Comparison of ENCODE assay signal across 8 mouse cellular contexts in genomic region chr10:117709930-117710603, GRCm38 (mm10). TPM values are rescaled to one million over a fixed set of nuclear protein-coding genes. Genes with fewer than 3 reads are reported as not detected.
DNase-seq lines count a peak whose midpoint lies in the region; ATAC-seq lines count a peak whose summit lies in the region.

No protein-coding gene starts in this region.

- H3K9ac ChIP-seq in hindbrain, embryonic 14.5 days, result peak overlapping the region; percentile 100

- peaks cover 13% of the 10 kb centered on the region for H3K4me1 ChIP-seq in hindbrain, embryonic 14.5 days (replicated peaks; ENCODE audit: control insufficient read depth, insufficient read depth, low read length)

- 1% methylated on average over 59 of the region's 71 CpGs for WGBS in hindbrain, embryonic 14.5 days
- WGBS in macrophage (ENCODE audit: missing documents), result 2% methylated on average over 49 of the region's 71 CpGs

- H3K9me3 ChIP-seq in hindbrain, embryonic 14.5 days (ENCODE audit: control insufficient read depth, low read length), result no peaks in the 10 kb centered on the region

- peak; percentile 72 for ATAC-seq in hindbrain, embryonic 14.5 days (ENCODE audit: low FRiP score)

- H3K79me2 ChIP-seq in macrophage (ENCODE audit: inconsistent target), result peaks cover 49% of the 10 kb centered on the region

- DNase-seq in NIH3T3 (ENCODE audit: low read depth), result peak; percentile 86
- DNase-seq in cerebellum, postnatal 14 days, result peak; percentile 84 to 86
- DNase-seq in frontal cortex, postnatal 25 days (ENCODE audit: low spot score in 2 of 2), result peak; percentile 55 to 57
- peak; percentile 81 for DNase-seq in hindbrain, embryonic 14.5 days (ENCODE audit: low spot score)
- DNase-seq in left cerebral cortex, adult 18-20 months (ENCODE audit: low spot score in 2 of 2), result peak; percentile 45 to 65
- DNase-seq in retina, postnatal 7 days (ENCODE audit: low read depth, low spot score), result peak; percentile 72
- peak; percentile 86 for DNase-seq in urinary bladder, adult 2 months (ENCODE audit: low spot score)

- H3K36me3 ChIP-seq in hindbrain, embryonic 14.5 days (replicated peaks; ENCODE audit: control insufficient read depth, insufficient read depth), result peaks cover 29% of the 10 kb centered on the region
- peaks cover 15% of the 10 kb centered on the region for H3K36me3 ChIP-seq in macrophage (ENCODE audit: inconsistent target)

- peak overlapping the region; percentile 81 for H3K4me2 ChIP-seq in hindbrain, embryonic 14.5 days (replicated peaks)

- H3K27ac ChIP-seq in hindbrain, embryonic 14.5 days, result peak overlapping the region; percentile 100
- H3K27ac ChIP-seq in macrophage, result peak overlapping the region; percentile 81

- no peaks in the 10 kb centered on the region for H3K27me3 ChIP-seq in hindbrain, embryonic 14.5 days (ENCODE audit: control insufficient read depth, insufficient read depth, low read length)

- peak overlapping the region; percentile 96 for H3K4me3 ChIP-seq in hindbrain, embryonic 14.5 days (replicated peaks; ENCODE audit: low read length)
- H3K4me3 ChIP-seq in macrophage (ENCODE audit: inconsistent target), result peak overlapping the region; percentile 88

RNA-seq across cellular contexts. Expression of gene Mdm2, which starts 0.5 kb away (rescaled TPM):
- 47.2 and 48.4 TPM in 2 replicates for polyA plus RNA-seq in hindbrain, embryonic 14.5 days (2014; fragmentation: Nextera tagmentation; extraction: Ambion mirVana)
- total RNA-seq in left cerebral cortex, adult 18-20 months (2021), result 10 to 100 TPM; 53.5 to 56.2 TPM
- 1,000 to 10,000 TPM in 12 of 26 experiments, 100 to 1,000 TPM in 14; 488 to 3,376 (median 837) TPM for total RNA-seq in macrophage (2018; cell fraction: chromatin; rRNA removed)
- total RNA-seq in macrophage (2018; cell fraction: cytosol; rRNA removed), result 100 to 1,000 TPM in 16 of 26 experiments, 10 to 100 TPM in 10; 72.5 to 455 (median 128) TPM
- 1,000 to 10,000 TPM in 7 of 26 experiments, 100 to 1,000 TPM in 19; 303 to 1,681 (median 684) TPM for total RNA-seq in macrophage (2018; cell fraction: nucleus; rRNA removed)
- polyA plus RNA-seq in macrophage (2018), result 68.8 to 97.8 TPM (median 84.1 TPM) in 3 replicates
- 65.3 and 70.2 TPM in 2 replicates for polyA plus RNA-seq in urinary bladder, adult 2 months (2012; rRNA removed)

RNA-seq across cellular contexts. Expression of gene Slc35e3, which starts 36.1 kb away (rescaled TPM):
- 24.8 and 28.9 TPM in 2 replicates for polyA plus RNA-seq in hindbrain, embryonic 14.5 days (2014; fragmentation: Nextera tagmentation; extraction: Ambion mirVana)
- 10 to 100 TPM; 29.9 to 30.8 TPM for total RNA-seq in left cerebral cortex, adult 18-20 months (2021)
- 10 to 100 TPM in 9 of 26 experiments, 1 to 10 TPM in 17; 5.3 to 16.2 (median 8.5) TPM for total RNA-seq in macrophage (2018; cell fraction: chromatin; rRNA removed)
- total RNA-seq in macrophage (2018; cell fraction: cytosol; rRNA removed), result 10 to 100 TPM in 7 of 26 experiments, 1 to 10 TPM in 19; 6.6 to 12.5 (median 8.7) TPM
- 10 to 100 TPM in 25 of 26 experiments, 1 to 10 TPM in 1; 9.2 to 24.5 (median 13.9) TPM for total RNA-seq in macrophage (2018; cell fraction: nucleus; rRNA removed)
- 6.8 to 12.7 TPM (median 9.9 TPM) in 3 replicates for polyA plus RNA-seq in macrophage (2018)
- 12.1 and 12.4 TPM in 2 replicates for polyA plus RNA-seq in urinary bladder, adult 2 months (2012; rRNA removed)

Comparison
In these comparisons a context has a peak if more than half of its experiments do, and no peak if none do; other contexts are left out.
1. Peak in every context shown above with its lines: DNase-seq, ATAC-seq, H3K4me3 ChIP-seq and H3K27ac ChIP-seq.